17 mouse cellular contexts compared by ENCODE assay signal in genomic region chr2:162776542-162776941, GRCm38 (mm10).
DNase-seq lines count a peak whose midpoint lies in the region; TF ChIP-seq lines count a peak whose summit lies in the region.
"Had no signal": no experiment of that assay in that cellular context is flagged by ENCODE, and none has a peak within 500 bp of the region (broad histone marks: within the 10 kb centered on the region; RNA-seq: fewer than 3 reads in every experiment).

No protein-coding gene starts in this region.

- intact Hi-C loops in left cerebral cortex, adult 2 months (cut with DNase I), result no loop called here

- H3K4me3 ChIP-seq in left cerebral cortex, adult 2 months, result no peak overlapping the region
- H3K4me3 ChIP-seq: forebrain, embryonic 13.5 days; hindbrain, embryonic 12.5 days had no signal

- DNase-seq in frontal cortex, adult 2 months (ENCODE audit: extremely low spot score in 1 of 2, low spot score in 1 of 2), result peak; percentile 67 to 70
- DNase-seq in frontal cortex, postnatal 36 days (ENCODE audit: low spot score in 2 of 2), result peak; percentile 33 to 78
- peak; percentile 31 to 36 for DNase-seq in left cerebral cortex, adult 2 months (ENCODE audit: extremely low spot score in 1 of 2, low spot score in 2 of 2)
- peak; percentile 63 to 79 for DNase-seq in right cerebral cortex, postnatal 10 days (ENCODE audit: low spot score in 2 of 2)
- DNase-seq in natural killer cell, adult 2 months (ENCODE audit: low spot score in 2 of 2), result no peak
- DNase-seq in B cell, adult 2 months, result no peak
- no peak for DNase-seq in urinary bladder, postnatal 36 days (ENCODE audit: low spot score in 2 of 2)
- DNase-seq in gastrocnemius, postnatal 4 days (ENCODE audit: low spot score in 2 of 2), result no peak
- DNase-seq: cerebellum, postnatal 10 days; gastrocnemius, postnatal 14 days; heart, postnatal 10 days; lung, adult 18-20 months; lung, postnatal 36 days; spleen, adult 18-20 months; thymus, postnatal 4 days had no signal

- H3K27ac ChIP-seq in left cerebral cortex, adult 2 months, result peak overlapping the region; percentile 69
- H3K27ac ChIP-seq: forebrain, embryonic 13.5 days; hindbrain, embryonic 12.5 days had no signal

- TF ChIP-seq CTCF in left cerebral cortex, adult 2 months (IDR thresholded peaks at IDR 0.05), result no peak

Comparison
In these comparisons a context has a peak if more than half of its experiments do, and no peak if none do; other contexts are left out.
1. DNase-seq: peak in frontal cortex, adult 2 months (2 of 2), frontal cortex, postnatal 36 days (2 of 2), left cerebral cortex, adult 2 months (2 of 2) and right cerebral cortex, postnatal 10 days (2 of 2); none in natural killer cell, adult 2 months (0 of 2), B cell, adult 2 months (0 of 2), urinary bladder, postnatal 36 days (0 of 2) and gastrocnemius, postnatal 4 days (0 of 2).